Mouse (Mus musculus): ENCODE measurements around the gene Phb2. TPM values are rescaled to one million over a fixed set of nuclear protein-coding genes. Genes with fewer than 3 reads are reported as not detected.
"Not testable (repeated sequence)": the region's sequence is repeated elsewhere in the genome, so short reads cannot be mapped to it uniquely, and the experiment has no call there.

The Phb2 gene
- polyA plus RNA-seq, 1 experiment from 2014 or later: 377 TPM

DNA sequence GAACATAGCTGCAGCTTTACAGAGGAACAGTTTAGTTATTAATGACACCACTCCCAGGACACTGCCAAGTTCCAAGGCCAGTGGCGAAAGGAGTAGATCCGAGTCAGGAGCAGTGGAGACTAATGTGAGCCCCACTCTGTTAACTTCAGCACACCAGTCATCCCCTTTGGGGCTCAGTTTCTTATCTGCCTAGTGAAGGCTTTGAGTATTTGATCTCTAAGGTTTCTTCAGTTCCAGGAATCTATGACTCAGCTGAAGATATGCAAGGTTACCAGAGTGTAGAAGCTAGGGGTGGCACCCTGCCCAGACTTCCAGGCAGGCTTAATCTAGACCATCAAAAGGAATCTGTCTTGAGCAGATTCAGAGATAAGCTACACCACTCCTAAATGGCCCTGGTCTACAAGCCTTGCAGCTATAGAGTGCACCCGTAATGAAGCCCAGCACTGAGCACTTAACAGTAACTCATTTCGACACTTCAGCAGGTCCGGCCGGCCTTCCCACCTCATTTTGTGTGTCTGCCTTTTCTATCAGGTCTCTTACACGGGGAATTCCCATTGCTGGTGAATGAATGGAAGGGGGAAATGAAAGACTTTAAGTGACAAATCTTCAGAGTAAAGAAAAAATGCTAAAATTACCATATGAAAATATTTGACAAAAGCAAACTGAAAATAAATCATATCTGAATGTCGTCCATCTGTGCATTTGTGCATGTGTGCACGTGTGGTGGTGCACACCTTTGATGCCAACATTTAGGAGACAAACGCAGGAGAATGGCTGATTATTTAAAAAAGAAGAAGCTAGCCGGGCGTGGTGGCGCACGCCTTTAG lies 28.3 kb upstream of the Phb2 start:
- H3K27ac ChIP-seq (ENCODE audit: low read depth): peak overlapping the region; percentile 42; the same call in 1 of the 2 replicates
- WGBS: 68% methylated on average over 14 of the region's 14 CpGs
- no peaks in the 10 kb centered on the region for H3K9me3 ChIP-seq (ENCODE audit: low read depth, low read length)
- H3K4me2 ChIP-seq: no peak overlapping the region
- H3K36me3 ChIP-seq (ENCODE audit: insufficient read depth): no peaks in the 10 kb centered on the region
- no peak for TF ChIP-seq CTCF (IDR thresholded peaks at IDR 0.05; ENCODE audit: low read depth)
- H3K4me1 ChIP-seq (ENCODE audit: insufficient read depth): peaks cover 4% of the 10 kb centered on the region; the same call in 1 of the 2 replicates
- H3K27me3 ChIP-seq (ENCODE audit: insufficient read depth, low read length): no peaks in the 10 kb centered on the region
- no peak overlapping the region for H3K9ac ChIP-seq
- DNase-seq (peak; percentile 62), ATAC-seq (ENCODE audit: insufficient read depth) (peak; percentile 90)
- no peak overlapping the region for H3K4me3 ChIP-seq (ENCODE audit: low read depth, low read length)

GRCm38 (mm10) chr6:124685606-124686386 lies 26.3 kb upstream of the Phb2 start:
- no peak overlapping the region for H3K4me2 ChIP-seq

DNA sequence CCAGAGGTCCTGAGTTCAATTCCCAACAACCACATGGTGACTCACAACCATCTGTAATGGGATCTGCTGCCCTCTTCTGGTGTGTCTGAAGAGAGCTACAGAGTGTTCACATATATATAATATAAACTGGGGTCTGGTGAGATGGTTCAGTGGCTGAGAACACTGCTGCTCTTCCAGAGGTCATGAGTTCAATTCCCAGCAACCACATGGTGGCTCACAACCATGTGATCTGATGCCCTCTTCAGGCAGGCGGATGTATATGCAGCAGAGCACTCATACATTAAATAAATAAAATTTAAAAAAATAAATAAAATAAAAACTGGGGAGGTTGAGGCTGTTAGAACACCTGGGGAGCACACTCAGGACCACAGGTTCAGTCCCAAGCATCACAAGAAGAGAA lies 25.5 kb upstream of the Phb2 start:
- ATAC-seq (ENCODE audit: insufficient read depth); H3K4me1 ChIP-seq (ENCODE audit: insufficient read depth); H3K9me3 ChIP-seq (ENCODE audit: low read depth, low read length); H3K9ac ChIP-seq; H3K27me3 ChIP-seq (ENCODE audit: insufficient read depth, low read length); H3K4me3 ChIP-seq (ENCODE audit: low read depth, low read length); H3K4me2 ChIP-seq; DNase-seq; H3K36me3 ChIP-seq (ENCODE audit: insufficient read depth); H3K27ac ChIP-seq (ENCODE audit: low read depth): not testable (repeated sequence)
- 64% methylated on average over 1 of the region's 1 CpGs for WGBS

More at GRCm38 (mm10) chr6:124685606-124686386, 26.3 kb upstream of the Phb2 start:
- Histone ChIP-seq H3K9me3 (ENCODE audit: low read depth, low read length) (no peaks in the 10 kb centered on the region), H3K9ac (no peak overlapping the region), H3K4me3 (ENCODE audit: low read depth, low read length) (no peak overlapping the region), H3K4me1 (ENCODE audit: insufficient read depth) (peaks cover 4% of the 10 kb centered on the region; the same call in 1 of the 2 replicates), H3K36me3 (ENCODE audit: insufficient read depth) (no peaks in the 10 kb centered on the region), H3K27me3 (ENCODE audit: insufficient read depth, low read length) (no peaks in the 10 kb centered on the region), H3K27ac (ENCODE audit: low read depth) (no peak overlapping the region)
- ATAC-seq (ENCODE audit: insufficient read depth) (no peak), DNase-seq (no peak)
- no peak for TF ChIP-seq CTCF (IDR thresholded peaks at IDR 0.05; ENCODE audit: low read depth)
- 82% methylated on average over 12 of the region's 12 CpGs for WGBS

GRCm38 (mm10) chr6:124688151-124688758 lies 23.9 kb upstream of the Phb2 start:
- no peak overlapping the region; the same call in 1 of the 2 replicates for H3K9ac ChIP-seq
- DNase-seq (no peak), ATAC-seq (ENCODE audit: insufficient read depth) (no peak)
- H3K27ac ChIP-seq (ENCODE audit: low read depth): no peak overlapping the region
- H3K4me3 ChIP-seq (ENCODE audit: low read depth, low read length): no peak overlapping the region
- H3K4me1 ChIP-seq (ENCODE audit: insufficient read depth): no peaks in the 10 kb centered on the region
- TF ChIP-seq CTCF (IDR thresholded peaks at IDR 0.05; ENCODE audit: low read depth): no peak
- H3K27me3 ChIP-seq (ENCODE audit: insufficient read depth, low read length): no peaks in the 10 kb centered on the region
- no peak overlapping the region for H3K4me2 ChIP-seq
- 73% methylated on average over 8 of the region's 8 CpGs for whole genome bisulfite sequencing
- no peaks in the 10 kb centered on the region for H3K9me3 ChIP-seq (ENCODE audit: low read depth, low read length)
- H3K36me3 ChIP-seq (ENCODE audit: insufficient read depth): no peaks in the 10 kb centered on the region

- Histone ChIP-seq H3K27ac (ENCODE audit: low read depth) (no peak overlapping the region), H3K4me3 (ENCODE audit: low read depth, low read length) (no peak overlapping the region), H3K27me3 (ENCODE audit: insufficient read depth, low read length) (no peaks in the 10 kb centered on the region), H3K9me3 (ENCODE audit: low read depth, low read length) (no peaks in the 10 kb centered on the region), H3K9ac (no peak overlapping the region), H3K36me3 (ENCODE audit: insufficient read depth) (no peaks in the 10 kb centered on the region), H3K4me1 (ENCODE audit: insufficient read depth) (peaks cover 6% of the 10 kb centered on the region; the same call in 1 of the 2 replicates), H3K4me2 (no peak overlapping the region)
- 91% methylated on average over 3 of the region's 3 CpGs for WGBS
- no peak for DNase-seq
- TF ChIP-seq CTCF (IDR thresholded peaks at IDR 0.05; ENCODE audit: low read depth): no peak
- no peak for ATAC-seq (ENCODE audit: insufficient read depth)
Observed at GRCm38 (mm10) chr6:124689011-124689410, 23.1 kb upstream of the Phb2 start.

DNA sequence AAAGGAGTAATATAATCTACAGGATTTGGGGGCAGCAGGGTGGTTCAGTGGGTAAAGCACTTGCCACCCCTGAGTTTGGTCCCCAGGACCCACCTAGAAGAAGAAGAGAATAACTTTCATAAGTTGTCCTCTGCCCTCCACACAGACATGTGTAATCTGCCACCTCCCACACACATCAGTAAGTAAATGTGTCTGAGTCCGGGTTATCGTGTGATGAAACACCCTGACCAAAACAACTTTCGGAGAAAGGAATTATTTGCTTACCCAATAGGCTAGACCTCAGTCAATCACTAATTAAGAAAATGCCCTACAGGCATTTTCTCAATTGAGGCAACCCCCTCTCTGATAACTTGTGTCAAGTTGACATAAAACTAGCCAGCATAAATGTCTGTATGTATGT lies 21.6 kb upstream of the Phb2 start:
- TF ChIP-seq CTCF (IDR thresholded peaks at IDR 0.05; ENCODE audit: low read depth): no peak
- Histone ChIP-seq H3K4me2 (no peak overlapping the region), H3K27me3 (ENCODE audit: insufficient read depth, low read length) (no peaks in the 10 kb centered on the region), H3K9me3 (ENCODE audit: low read depth, low read length) (no peaks in the 10 kb centered on the region), H3K4me3 (ENCODE audit: low read depth, low read length) (no peak overlapping the region), H3K9ac (no peak overlapping the region), H3K36me3 (ENCODE audit: insufficient read depth) (no peaks in the 10 kb centered on the region), H3K27ac (ENCODE audit: low read depth) (no peak overlapping the region), H3K4me1 (ENCODE audit: insufficient read depth) (peaks cover 15% of the 10 kb centered on the region)
- 90% methylated on average over 3 of the region's 3 CpGs for WGBS
- DNase-seq (no peak), ATAC-seq (ENCODE audit: insufficient read depth) (no peak)

All from lung, embryonic 14.5 days (tissue).